ENCODE assay signal across 19 mouse cellular contexts in the genomic region with DNA sequence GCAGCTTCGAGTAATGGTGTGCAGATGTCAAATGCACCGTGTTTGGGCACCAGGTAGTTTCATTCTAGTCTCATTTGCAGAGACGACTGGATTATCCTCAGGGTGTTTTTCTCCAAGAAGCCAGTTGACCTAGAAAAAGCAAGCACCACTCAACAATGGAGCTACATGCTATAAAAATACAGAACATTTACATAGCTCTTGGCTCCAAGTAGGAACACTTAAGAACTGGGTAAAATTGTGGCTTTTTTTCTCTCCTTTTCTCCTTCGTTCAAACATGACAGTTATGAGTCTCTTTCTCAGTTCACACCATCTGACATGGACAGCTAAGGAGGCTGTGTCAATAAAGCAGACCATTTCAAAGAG.
DNase-seq lines count a peak whose midpoint lies in the region; ATAC-seq lines count a peak whose summit lies in the region.
"Had no signal": no experiment of that assay in that cellular context is flagged by ENCODE, and none has a peak within 500 bp of the region (broad histone marks: within the 10 kb centered on the region; RNA-seq: fewer than 3 reads in every experiment).

No protein-coding gene starts in this region.

- H3K36me3 ChIP-seq in forebrain, embryonic 10.5 days (replicated peaks), result no peaks in the 10 kb centered on the region
- H3K36me3 ChIP-seq in forebrain, embryonic 15.5 days, result no peaks in the 10 kb centered on the region
- H3K36me3 ChIP-seq in liver, embryonic 13.5 days, result no peaks in the 10 kb centered on the region
- H3K36me3 ChIP-seq in midbrain, embryonic 14.5 days (ENCODE audit: control insufficient read depth, insufficient read depth, low read length), result no peaks in the 10 kb centered on the region
- H3K36me3 ChIP-seq: heart, embryonic 13.5 days; hindbrain, embryonic 12.5 days; midbrain, embryonic 10.5 days; stomach, embryonic 15.5 days had no signal

- H3K4me2 ChIP-seq in forebrain, embryonic 15.5 days (replicated peaks), result no peak overlapping the region
- H3K4me2 ChIP-seq in liver, embryonic 13.5 days, result no peak overlapping the region
- H3K4me2 ChIP-seq in midbrain, embryonic 14.5 days (ENCODE audit: low read length), result no peak overlapping the region
- H3K4me2 ChIP-seq: heart, embryonic 13.5 days; hindbrain, embryonic 12.5 days; liver, embryonic 11.5 days; stomach, embryonic 15.5 days had no signal

- H3K4me1 ChIP-seq in forebrain, embryonic 10.5 days, result peaks cover 45% of the 10 kb centered on the region
- peaks cover 3% of the 10 kb centered on the region; the same call in 1 of the 2 replicates for H3K4me1 ChIP-seq in forebrain, embryonic 15.5 days
- no peaks in the 10 kb centered on the region; the same call in 1 of the 2 replicates for H3K4me1 ChIP-seq in liver, embryonic 13.5 days (replicated peaks)
- 0 out of 2 replicates have a peak, but pooled peaks cover 5% of the 10 kb centered on the region for H3K4me1 ChIP-seq in midbrain, embryonic 14.5 days (ENCODE audit: control insufficient read depth, insufficient read depth, low read length)

- 68% methylated on average over 4 of the region's 4 CpGs for WGBS in forebrain, embryonic 10.5 days
- 74% methylated on average over 4 of the region's 4 CpGs for WGBS in forebrain, embryonic 15.5 days
- 52% methylated on average over 4 of the region's 4 CpGs for WGBS in liver, embryonic 13.5 days (ENCODE audit: insufficient replicate concordance)
- WGBS in midbrain, embryonic 14.5 days, result 83% methylated on average over 4 of the region's 4 CpGs

- no peak overlapping the region for H3K4me3 ChIP-seq in forebrain, embryonic 10.5 days
- H3K4me3 ChIP-seq in forebrain, embryonic 15.5 days, result no peak overlapping the region
- no peak overlapping the region for H3K4me3 ChIP-seq in liver, embryonic 13.5 days (replicated peaks)
- no peak overlapping the region for H3K4me3 ChIP-seq in midbrain, embryonic 14.5 days (replicated peaks; ENCODE audit: low read depth, low read length)
- H3K4me3 ChIP-seq: gastrocnemius, adult 2 months; heart, embryonic 13.5 days; hindbrain, embryonic 12.5 days; midbrain, embryonic 10.5 days; stomach, embryonic 15.5 days had no signal

- no peaks in the 10 kb centered on the region for H3K27me3 ChIP-seq in forebrain, embryonic 10.5 days (ENCODE audit: poor library complexity, severe bottlenecking)
- no peaks in the 10 kb centered on the region for H3K27me3 ChIP-seq in forebrain, embryonic 15.5 days
- no peaks in the 10 kb centered on the region for H3K27me3 ChIP-seq in liver, embryonic 13.5 days
- no peaks in the 10 kb centered on the region for H3K27me3 ChIP-seq in midbrain, embryonic 14.5 days (ENCODE audit: control insufficient read depth, insufficient read depth, low read length)
- H3K27me3 ChIP-seq: heart, embryonic 13.5 days; hindbrain, embryonic 12.5 days; stomach, embryonic 15.5 days had no signal

- no peak for ATAC-seq in forebrain, embryonic 15.5 days (replicated peaks)
- ATAC-seq in liver, embryonic 13.5 days (ENCODE audit: low read depth), result no peak
- no peak for ATAC-seq in midbrain, embryonic 14.5 days (ENCODE audit: low FRiP score, low TSS enrichment)

- no peak for DNase-seq in forebrain, embryonic 10.5 days (ENCODE audit: extremely low spot score, low spot score)
- DNase-seq in liver, embryonic 13.5 days, result no peak
- DNase-seq in liver, result no peak
- DNase-seq in lung, postnatal 36 days, result peak; percentile 10
- DNase-seq in lung, postnatal 10 days, result no peak
- DNase-seq in midbrain, embryonic 14.5 days, result no peak
- DNase-seq: adrenal gland, postnatal 10 days; gastrocnemius, adult 2 months; kidney, adult 11 months; layer of hippocampus, adult 9-11 months; left cerebral cortex, postnatal 4 days; thymus, adult 18-20 months; thymus, postnatal 36 days had no signal

- peak overlapping the region; percentile 48; the same call in 1 of the 2 replicates for H3K27ac ChIP-seq in forebrain, embryonic 10.5 days
- no peak overlapping the region for H3K27ac ChIP-seq in forebrain, embryonic 15.5 days (replicated peaks)
- H3K27ac ChIP-seq in liver, embryonic 13.5 days, result 0 out of 2 replicates have a peak overlapping the region, but pooled peaks have one; percentile 23
- H3K27ac ChIP-seq in midbrain, embryonic 14.5 days (replicated peaks; ENCODE audit: low read depth, low read length), result no peak overlapping the region
- H3K27ac ChIP-seq: gastrocnemius, adult 2 months; heart, embryonic 13.5 days; hindbrain, embryonic 12.5 days; midbrain, embryonic 10.5 days; stomach, embryonic 15.5 days had no signal

- no peak overlapping the region for H3K9ac ChIP-seq in forebrain, embryonic 15.5 days (replicated peaks)
- no peak overlapping the region for H3K9ac ChIP-seq in liver, embryonic 13.5 days
- no peak overlapping the region for H3K9ac ChIP-seq in midbrain, embryonic 14.5 days (replicated peaks; ENCODE audit: low read length)
- H3K9ac ChIP-seq: heart, embryonic 13.5 days; hindbrain, embryonic 12.5 days; stomach, embryonic 15.5 days had no signal

- no peaks in the 10 kb centered on the region for H3K9me3 ChIP-seq in forebrain, embryonic 10.5 days
- no peaks in the 10 kb centered on the region for H3K9me3 ChIP-seq in forebrain, embryonic 15.5 days
- no peaks in the 10 kb centered on the region for H3K9me3 ChIP-seq in liver, embryonic 13.5 days (replicated peaks)
- H3K9me3 ChIP-seq in midbrain, embryonic 14.5 days (ENCODE audit: control insufficient read depth, low read length), result no peaks in the 10 kb centered on the region
- H3K9me3 ChIP-seq: heart, embryonic 13.5 days; hindbrain, embryonic 12.5 days; midbrain, embryonic 10.5 days; stomach, embryonic 15.5 days had no signal

Comparison
In these comparisons a context has a peak if more than half of its experiments do, and no peak if none do; other contexts are left out.
1. H3K27ac ChIP-seq: peak in forebrain, embryonic 10.5 days (single experiment) and liver, embryonic 13.5 days (single experiment); none in forebrain, embryonic 15.5 days (single experiment) and midbrain, embryonic 14.5 days (single experiment).